Mouse (Mus musculus) neural tube, embryonic 14.5 days (tissue): ENCODE results near the gene Cldn12. TPM values are rescaled to one million over a fixed set of nuclear protein-coding genes. Genes with fewer than 3 reads are reported as not detected.

ENCODE experiments used
- ATAC-seq: fragments of 200-750 bp; cut with Nextera tagmentation; 2 replicates; pipeline ENCODE4 v1.8.0; 2017; ENCODE audit warnings: low read depth, mild to moderate bottlenecking, moderate TSS enrichment, moderate library complexity
- H3K27ac ChIP-seq: fragments of 300-500 bp; sonication (generic); 2 replicates; pipeline ENCODE4 v1.5.1; 2014; ENCODE audit warnings: low read depth, mild to moderate bottlenecking, control low read depth, low read length, moderate library complexity, mixed read lengths
- H3K27me3 ChIP-seq: fragments of 300-500 bp; sonication (generic); 2 replicates; pipeline ENCODE4 v1.6.1; 2014; ENCODE audit warnings: low read length; ENCODE audit not compliant: control insufficient read depth, insufficient read depth
- H3K36me3 ChIP-seq: fragments of 300-500 bp; sonication (generic); 2 replicates; pipeline ENCODE4 v1.6.1; 2014; ENCODE audit warnings: low read length, mixed read lengths; ENCODE audit not compliant: control insufficient read depth, insufficient read depth
- H3K4me1 ChIP-seq: fragments of 300-500 bp; sonication (generic); 2 replicates; pipeline ENCODE4 v1.6.1; 2014; ENCODE audit warnings: low read length; ENCODE audit not compliant: control insufficient read depth, insufficient read depth
- H3K4me2 ChIP-seq: fragments of 300-500 bp; sonication (generic); 2 replicates; pipeline ENCODE4 v1.6.1; 2014; ENCODE audit warnings: mild to moderate bottlenecking, low read depth, low read length, control low read depth
- H3K4me3 ChIP-seq: fragments of 300-500 bp; sonication (generic); 2 replicates; pipeline ENCODE4 v1.5.1; 2014; ENCODE audit warnings: low read depth, low read length, control low read depth, mixed read lengths
- H3K9ac ChIP-seq: fragments of 300-500 bp; sonication (generic); replicated peaks from 2 replicates; pipeline ENCODE4 v1.6.1; 2014; ENCODE audit warnings: low read depth, mild to moderate bottlenecking, control low read depth, low read length, mixed read lengths
- H3K9me3 ChIP-seq: fragments of 300-500 bp; sonication (generic); 2 replicates; pipeline ENCODE4 v1.6.1; 2016; ENCODE audit warnings: low read length; ENCODE audit not compliant: control insufficient read depth
- WGBS: fragments of 180-500 bp; shearing (Covaris S2); extraction: QIAGEN DNeasy Blood & Tissue Kit; methylation state at CpG from one replicate; pipeline ENCODE4 v1.1.7; 2014; 5-methylcytosine and 5-hydroxymethylcytosine counted together
- polyA plus RNA-seq: library from polyadenylated mRNA; unstranded; fragments of >200 nt; fragmentation: Nextera tagmentation; extraction: Ambion mirVana; gene quantifications from 2 replicates; pipeline ENCODE4 v1.2.1, GENCODE M21; 2014

The Cldn12 gene
- polyA plus RNA-seq, 1 experiment from 2014 or later, result 17.0 TPM

GRCm38 (mm10) chr5:5479043-5479442, 35.7 kb downstream of the Cldn12 start, which contains the start of gene 1700015F17Rik:
1700015F17Rik (minus strand) TSS chr5:5479143.
- Histone ChIP-seq H3K9me3 (no peaks in the 10 kb centered on the region), H3K36me3 (no peaks in the 10 kb centered on the region), H3K27me3 (no peaks in the 10 kb centered on the region), H3K4me3 (no peak within 1 kb of the TSS), H3K9ac (no peak within 1 kb of the TSS), H3K27ac (no peak within 1 kb of the TSS), H3K4me2 (no peak within 1 kb of the TSS), H3K4me1 (no peaks in the 10 kb centered on the region)
- no peak for ATAC-seq
- WGBS, result 94% methylated on average over 6 of the region's 6 CpGs

GRCm38 (mm10) chr5:5476133-5476532, 38.6 kb downstream of the Cldn12 start:
- H3K9me3 ChIP-seq, result no peaks in the 10 kb centered on the region
- H3K36me3 ChIP-seq, result no peaks in the 10 kb centered on the region
- no peaks in the 10 kb centered on the region for H3K27me3 ChIP-seq
- H3K4me1 ChIP-seq, result no peaks in the 10 kb centered on the region
- no peak for ATAC-seq
- H3K4me2 ChIP-seq, result no peak overlapping the region
- H3K27ac ChIP-seq, result no peak overlapping the region
- 93% methylated on average over 4 of the region's 4 CpGs for WGBS
- no peak overlapping the region for H3K9ac ChIP-seq
- no peak overlapping the region for H3K4me3 ChIP-seq

GRCm38 (mm10) chr5:5465256-5465655, 49.5 kb downstream of the Cldn12 start:
- no peaks in the 10 kb centered on the region for H3K4me1 ChIP-seq
- no peaks in the 10 kb centered on the region for H3K27me3 ChIP-seq
- no peaks in the 10 kb centered on the region for H3K9me3 ChIP-seq
- H3K36me3 ChIP-seq, result no peaks in the 10 kb centered on the region
- no peak overlapping the region for H3K4me3 ChIP-seq
- no peak overlapping the region for H3K4me2 ChIP-seq
- no peak overlapping the region for H3K9ac ChIP-seq
- ATAC-seq, result no peak
- 86% methylated on average over 1 of the region's 1 CpGs for WGBS
- no peak overlapping the region for H3K27ac ChIP-seq

Other genes starting within 250 kb of the Cldn12 start
- gene Cdk14, start 94.6 kb downstream of the Cldn12 start, polyA plus RNA-seq, result 51.9 and 53.5 TPM in 2 replicates
- 0.33 TPM in 1 of 2 replicates, not detected in the other for gene 1700015F17Rik, start 35.8 kb downstream of the Cldn12 start, polyA plus RNA-seq
- gene Gtpbp10, start 44.6 kb upstream of the Cldn12 start, polyA plus RNA-seq, result 21.7 and 23.4 TPM in 2 replicates
- gene Gm8773, start 58.8 kb upstream of the Cldn12 start, polyA plus RNA-seq, result 14.1 and 14.9 TPM in 2 replicates
- 7.5 and 14.2 TPM in 2 replicates for gene Cfap69, start 149.3 kb upstream of the Cldn12 start, polyA plus RNA-seq
- gene Steap2, start 179.6 kb upstream of the Cldn12 start, polyA plus RNA-seq, result 7.5 and 9.5 TPM in 2 replicates
- 0.88 and 1.8 TPM in 2 replicates for gene Steap1, start 234.4 kb upstream of the Cldn12 start, polyA plus RNA-seq